Mouse (Mus musculus) myocyte (in vitro differentiated cells): Measurements from ENCODE around the gene Gm35315. TPM values are rescaled to one million over a fixed set of nuclear protein-coding genes. Genes with fewer than 3 reads are reported as not detected.
"Not testable (repeated sequence)": the region's sequence is repeated elsewhere in the genome, so short reads cannot be mapped to it uniquely, and the experiment has no call there.

Source experiments
- H3K27me3 ChIP-seq: one replicate; pipeline ENCODE4 v1.6.1; 2011; ENCODE audit not compliant: control insufficient read depth, insufficient read depth, insufficient read length
- H3K36me3 ChIP-seq: one replicate; pipeline ENCODE4 v1.6.1; 2011; ENCODE audit not compliant: control insufficient read depth, insufficient read depth
- H3K4me2 ChIP-seq: one replicate; pipeline ENCODE4 v1.6.1; 2011; ENCODE audit warnings: low read depth, control low read depth
- H3K4me3 ChIP-seq: one replicate; pipeline ENCODE4 v1.5.1; 2011; ENCODE audit warnings: mild to moderate bottlenecking, control low read depth, moderate library complexity
- H3K79me2 ChIP-seq: one replicate; pipeline ENCODE4 v1.6.1; 2011; ENCODE audit not compliant: control insufficient read depth, insufficient read depth
- H3ac ChIP-seq: one replicate; pipeline ENCODE4 v1.6.1; 2011; ENCODE audit not compliant: control insufficient read depth, insufficient read length
- CEBPB ChIP-seq: IDR thresholded peaks from 2 replicates; pipeline ENCODE4 v1.6.1; 2011; ENCODE audit warnings: mild to moderate bottlenecking, moderate library complexity; ENCODE audit not compliant: poor library complexity, insufficient read depth, severe bottlenecking
- E2F4 ChIP-seq: IDR thresholded peaks from one replicate; pipeline ENCODE4 v1.6.1; 2011; ENCODE audit warnings: mild to moderate bottlenecking, control low read depth, moderate library complexity; ENCODE audit not compliant: insufficient read depth
- MAX ChIP-seq: IDR thresholded peaks from one replicate; pipeline ENCODE4 v1.6.1; 2011; ENCODE audit warnings: low read depth, mild to moderate bottlenecking, control low read depth
- MYOD1 ChIP-seq, 3 experiments: IDR thresholded peaks; one replicate each; pipeline ENCODE4 v1.6.1; 2011; ENCODE audit warnings: control low read depth in 2 of 3, low read depth in 2 of 3, mild to moderate bottlenecking in 2 of 3, moderate library complexity in 1 of 3; ENCODE audit not compliant: insufficient read length in 2 of 3, control insufficient read depth in 1 of 3
- MYOG ChIP-seq, 3 experiments: IDR thresholded peaks; one replicate each; pipeline ENCODE4 v1.6.1; 2011; ENCODE audit warnings: control low read depth in 2 of 3, low read depth in 2 of 3, mild to moderate bottlenecking in 2 of 3; ENCODE audit not compliant: insufficient read length in 2 of 3, control insufficient read depth in 1 of 3, insufficient read depth in 1 of 3
- POLR2A ChIP-seq: IDR thresholded peaks from one replicate; pipeline ENCODE4 v1.6.1; 2011; ENCODE audit warnings: low read depth, mild to moderate bottlenecking, control low read depth, moderate library complexity; ENCODE audit not compliant: insufficient read length
- POLR2AphosphoS2 ChIP-seq: IDR thresholded peaks from one replicate; pipeline ENCODE4 v1.6.1; 2011; ENCODE audit warnings: low read depth, control low read depth; ENCODE audit not compliant: insufficient read length
- REST ChIP-seq: IDR thresholded peaks from one replicate; pipeline ENCODE4 v1.6.1; 2011; ENCODE audit warnings: mild to moderate bottlenecking, control low read depth, moderate library complexity; ENCODE audit not compliant: insufficient read depth, insufficient read length
- SRF ChIP-seq: IDR thresholded peaks from one replicate; pipeline ENCODE4 v1.6.1; 2011; ENCODE audit warnings: low read depth; ENCODE audit not compliant: control insufficient read depth, insufficient read length
- TCF12 ChIP-seq: IDR thresholded peaks from one replicate; pipeline ENCODE4 v1.6.1; 2011; ENCODE audit warnings: mild to moderate bottlenecking, control low read depth; ENCODE audit not compliant: poor library complexity, insufficient read depth, severe bottlenecking
- TCF3 ChIP-seq: IDR thresholded peaks from one replicate; pipeline ENCODE4 v1.6.1; 2011; ENCODE audit warnings: low read depth, control low read depth; ENCODE audit not compliant: insufficient read length
- USF1 ChIP-seq: IDR thresholded peaks from one replicate; pipeline ENCODE4 v1.6.1; 2011; ENCODE audit warnings: low read depth, mild to moderate bottlenecking, control low read depth, moderate library complexity
- polyA plus RNA-seq: library from polyadenylated mRNA; unstranded; fragments of >200 nt; fragmentation: generic; extraction: Trizol; gene quantifications from one replicate; pipeline ENCODE4 v1.2.1, GENCODE M21; 2012; ENCODE audit warnings: missing spikeins

The Gm35315 gene
- polyA plus RNA-seq, 1 experiment: 0.11 TPM

- Histone ChIP-seq H3K79me2 (peaks cover 12% of the 10 kb centered on the region), H3ac (no peak overlapping the region), H3K27me3 (no peaks in the 10 kb centered on the region), H3K4me2 (no peak overlapping the region), H3K4me3 (no peak overlapping the region), H3K36me3 (no peaks in the 10 kb centered on the region)
- TF ChIP-seq E2F4: no peak
- TF ChIP-seq POLR2AphosphoS2: no peak
- TF ChIP-seq USF1: no peak
- TF ChIP-seq MYOD1 (IDR thresholded peaks at IDR 0.05; ENCODE audit: control insufficient read depth in 1 of 3, insufficient read length in 2 of 3, low read depth in 2 of 3): no peak
- no peak for TF ChIP-seq MAX
- TF ChIP-seq REST: no peak
These were observed 43.6 kb upstream of the Gm35315 start for GRCm38 (mm10) chr5:110137816-110138215.

- peak overlapping the region; percentile 69 for H3K4me3 ChIP-seq
- no peaks in the 10 kb centered on the region for H3K36me3 ChIP-seq
- peak overlapping the region; percentile 67 for H3K4me2 ChIP-seq
- H3K79me2 ChIP-seq: peaks cover 12% of the 10 kb centered on the region
- no peaks in the 10 kb centered on the region for H3K27me3 ChIP-seq
- no peak for TF ChIP-seq CEBPB
- TF ChIP-seq POLR2AphosphoS2: no peak
- no peak for TF ChIP-seq POLR2A
- no peak for TF ChIP-seq REST
- no peak for TF ChIP-seq MAX
- TF ChIP-seq MYOD1 (IDR thresholded peaks at IDR 0.05; ENCODE audit: control insufficient read depth in 1 of 3, insufficient read length in 2 of 3, low read depth in 2 of 3): no peak
- TF ChIP-seq TCF3: no peak
- TF ChIP-seq SRF: no peak
- no peak for TF ChIP-seq MYOG (IDR thresholded peaks at IDR 0.05; ENCODE audit: control insufficient read depth in 1 of 3, insufficient read depth in 1 of 3, insufficient read length in 2 of 3, low read depth in 2 of 3)
- no peak for TF ChIP-seq E2F4
- TF ChIP-seq USF1: no peak
- no peak for TF ChIP-seq TCF12
- H3ac ChIP-seq: peak overlapping the region; percentile 26
These were observed 41.9 kb upstream of the Gm35315 start for GRCm38 (mm10) chr5:110136087-110136464.

DNA sequence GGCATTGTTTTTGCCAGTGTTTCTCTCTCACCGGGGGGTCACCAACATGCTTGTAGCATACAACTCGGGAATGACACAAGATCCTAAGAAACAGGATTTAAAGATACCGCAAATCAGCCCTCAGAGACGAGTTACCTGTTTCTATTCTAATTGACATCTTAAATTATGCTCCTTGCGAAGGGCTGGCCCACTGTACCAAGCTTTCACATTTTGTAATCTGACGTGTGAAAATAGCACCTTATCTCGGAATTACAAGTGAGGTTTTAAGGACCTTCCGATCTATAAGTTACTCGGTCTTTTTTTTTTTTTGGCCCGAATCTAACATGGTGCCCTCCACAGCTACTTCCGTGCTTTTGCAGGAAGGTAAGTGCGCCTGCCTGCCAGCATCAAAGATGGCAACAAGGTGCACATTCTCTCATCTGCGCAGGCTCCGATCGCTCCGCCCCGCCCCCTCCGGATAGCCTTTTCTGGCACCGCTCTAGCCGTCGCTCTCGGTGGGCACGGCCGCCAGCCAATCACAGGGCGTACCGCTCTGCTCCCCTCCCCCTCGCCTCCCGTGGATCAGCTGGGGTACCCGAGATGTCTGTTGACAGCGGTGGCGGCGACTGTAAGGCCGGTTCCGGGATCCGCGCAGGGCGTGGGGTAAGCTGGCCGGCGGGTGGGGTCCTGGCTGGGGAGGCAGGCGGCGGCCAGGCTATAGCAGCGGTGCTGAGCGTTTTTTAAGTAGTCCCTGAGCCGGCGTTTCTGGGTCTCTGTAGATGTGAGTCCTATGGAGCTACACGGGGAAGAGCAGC lies 41.3 kb upstream of the Gm35315 start, which contains the start of gene Chfr:
Gene Chfr, plus strand, starts transcription at position 550 of the 794 bp plus-strand sequence.
- no peaks in the 10 kb centered on the region for H3K27me3 ChIP-seq
- peak within 1 kb of the TSS; percentile 82 for H3K4me2 ChIP-seq
- peak within 1 kb of the TSS; percentile 69 for H3K4me3 ChIP-seq
- no peaks in the 10 kb centered on the region for H3K36me3 ChIP-seq
- H3ac ChIP-seq: peak within 1 kb of the TSS; percentile 26
- TF ChIP-seq POLR2AphosphoS2 (peak; percentile 89), CEBPB (no peak), MYOD1 (IDR thresholded peaks at IDR 0.05; ENCODE audit: control insufficient read depth in 1 of 3, insufficient read length in 2 of 3, low read depth in 2 of 3) (peak in 1 of 3 experiments; percentile 56), SRF (peak; percentile 98), MYOG (IDR thresholded peaks at IDR 0.05; ENCODE audit: control insufficient read depth in 1 of 3, insufficient read depth in 1 of 3, insufficient read length in 2 of 3, low read depth in 2 of 3) (peak in 1 of 3 experiments; percentile 49), REST (no peak), MAX (no peak), USF1 (no peak), TCF3 (no peak), TCF12 (no peak), E2F4 (no peak), POLR2A (peak; percentile 82)
- H3K79me2 ChIP-seq: peaks cover 12% of the 10 kb centered on the region

DNA sequence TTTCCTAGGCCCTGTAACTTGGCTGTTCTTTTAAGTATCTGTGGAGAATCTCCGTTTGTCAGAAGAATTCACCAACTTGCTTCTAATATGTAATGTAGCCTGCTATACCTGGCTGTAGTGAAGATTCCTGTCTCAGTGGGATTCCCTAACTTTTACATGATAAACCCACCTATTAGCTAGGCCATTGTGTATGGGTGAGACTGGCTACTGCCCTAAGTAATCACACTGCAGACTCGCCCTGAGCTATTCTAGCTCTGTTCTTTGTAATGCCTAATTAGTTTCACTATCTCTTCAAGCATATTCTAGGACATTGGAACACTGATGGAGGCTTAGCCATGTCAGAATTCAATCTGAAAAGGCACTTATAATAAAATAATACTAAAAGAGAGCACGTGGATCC lies 28.2 kb upstream of the Gm35315 start:
- H3ac ChIP-seq, H3K79me2 ChIP-seq, H3K27me3 ChIP-seq, H3K4me3 ChIP-seq, H3K36me3 ChIP-seq, H3K4me2 ChIP-seq: not testable (repeated sequence)

DNA sequence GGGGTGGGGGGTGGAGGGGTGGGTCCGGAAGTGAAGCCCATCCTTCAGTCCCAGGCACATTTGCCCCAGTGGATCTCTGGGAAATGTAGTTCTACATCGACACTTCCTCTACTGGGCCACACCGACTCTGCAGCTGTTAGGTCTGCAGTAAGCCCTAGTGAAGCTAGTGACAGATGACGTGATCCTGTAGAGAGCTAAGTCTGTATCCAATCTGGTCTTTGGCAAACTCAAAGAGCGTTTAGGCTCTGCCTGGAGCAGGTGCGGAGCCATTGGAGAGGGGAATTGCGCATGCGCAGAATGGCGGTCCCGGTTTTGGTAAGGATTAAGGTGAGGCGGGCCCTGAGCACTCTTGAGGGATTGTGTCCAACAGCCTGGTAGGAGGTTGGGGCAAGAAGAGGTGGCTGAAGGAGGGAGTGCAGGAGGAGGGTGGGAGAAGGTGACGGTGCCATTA lies 15.8 kb upstream of the Gm35315 start, which contains the start of gene Zfp605:
Gene Zfp605, plus strand, starts transcription at position 102 of the 451 bp plus-strand sequence.
- H3K36me3 ChIP-seq: peaks cover 6% of the 10 kb centered on the region
- peak within 1 kb of the TSS; percentile 74 for H3K4me2 ChIP-seq
- H3ac ChIP-seq: no peak within 1 kb of the TSS
- H3K79me2 ChIP-seq: peaks cover 17% of the 10 kb centered on the region
- no peaks in the 10 kb centered on the region for H3K27me3 ChIP-seq
- TF ChIP-seq MYOG (IDR thresholded peaks at IDR 0.05; ENCODE audit: control insufficient read depth in 1 of 3, insufficient read depth in 1 of 3, insufficient read length in 2 of 3, low read depth in 2 of 3): peak; percentile 18 to 80 (median 69)
- no peak for TF ChIP-seq REST
- TF ChIP-seq MYOD1 (IDR thresholded peaks at IDR 0.05; ENCODE audit: control insufficient read depth in 1 of 3, insufficient read length in 2 of 3, low read depth in 2 of 3): peak; percentile 75 to 93 (median 89)
- TF ChIP-seq TCF12: no peak
- no peak for TF ChIP-seq E2F4
- no peak for TF ChIP-seq SRF
- TF ChIP-seq POLR2AphosphoS2: peak; percentile 42
- no peak for TF ChIP-seq USF1
- peak; percentile 53 for TF ChIP-seq POLR2A
- H3K4me3 ChIP-seq: peak within 1 kb of the TSS; percentile 38
